Mouse (Mus musculus) bone marrow macrophage, adult 2 months (primary cell): ENCODE measurements around the gene Gm20916. TPM values are rescaled to one million over a fixed set of nuclear protein-coding genes. Genes with fewer than 3 reads are reported as not detected.
"Not testable (repeated sequence)": the region's sequence is repeated elsewhere in the genome, so short reads cannot be mapped to it uniquely, and the experiment has no call there.

Source experiments
- H3K27ac ChIP-seq: 2 replicates; pipeline ENCODE4 v1.5.1; 2012; ENCODE audit warnings: low read depth, low read length; ENCODE audit not compliant: insufficient read depth
- H3K4me1 ChIP-seq: 2 replicates; pipeline ENCODE4 v1.6.1; 2012; ENCODE audit warnings: low read length; ENCODE audit not compliant: control insufficient read depth, insufficient read depth
- H3K4me3 ChIP-seq: 2 replicates; pipeline ENCODE4 v1.5.1; 2012; ENCODE audit warnings: mild to moderate bottlenecking, low read length, moderate library complexity; ENCODE audit not compliant: insufficient read depth
- polyA plus RNA-seq: library from polyadenylated mRNA; stranded (reverse); fragments of >200 nt; gene quantifications from 2 replicates; pipeline ENCODE4 v1.2.4, GENCODE M21; 2012; ENCODE audit not compliant: missing spikeins, insufficient read depth, insufficient read length

The Gm20916 gene
- not detected in 2 replicates for polyA plus RNA-seq

DNA sequence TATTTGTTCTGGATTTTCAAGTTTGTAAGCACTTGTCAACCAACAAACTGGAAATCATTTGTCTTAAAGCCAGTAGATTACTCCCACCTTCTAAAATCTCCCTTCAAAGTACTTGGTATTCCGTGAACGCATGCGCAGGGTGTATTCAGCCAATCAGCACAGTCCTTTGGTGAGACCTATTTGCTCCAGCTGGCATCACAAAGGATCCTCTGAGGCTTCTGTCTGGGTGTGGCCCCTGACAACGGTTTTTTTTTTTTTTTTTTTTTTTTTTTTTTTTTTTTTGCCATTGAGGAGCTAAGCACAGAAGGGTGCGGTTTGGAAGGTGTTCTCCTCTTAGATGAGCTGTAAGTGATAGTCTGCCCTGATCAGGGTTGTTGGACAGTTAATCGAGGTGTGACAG, at the start of gene Gm20916:
TSS of gene Gm20916 (plus strand) at position 301 of the 400 bp plus-strand sequence.
- H3K4me3 ChIP-seq, H3K27ac ChIP-seq, H3K4me1 ChIP-seq: not testable (repeated sequence)

Other genes with a start within 250 kb of the Gm20916 start
- not detected in 2 replicates for gene Gm20917, start 168.4 kb upstream of the Gm20916 start, polyA plus RNA-seq